Mouse (Mus musculus) monocyte, adult 5-6 weeks (primary cell): Measurements from ENCODE around the gene Slc9a9. TPM values are rescaled to one million over a fixed set of nuclear protein-coding genes. Genes with fewer than 3 reads are reported as not detected.

Experiments
- total RNA-seq: library from RNA; stranded (forward); fragments of 200-1000, 200-491, 200-594 nt; gene quantifications from 3 replicates; pipeline ENCODE4 v1.2.3, GENCODE M21; 2017

The Slc9a9 gene
- total RNA-seq, 1 experiment from 2014 or later: 49.1 TPM

Other genes starting within 250 kb of the Slc9a9 start
- 16.3 to 31.5 TPM (median 17.6 TPM) in 3 replicates for gene 1190002N15Rik, start 131.8 kb upstream of the Slc9a9 start, total RNA-seq